Mouse (Mus musculus) kidney, adult 8-10 months (tissue): ENCODE data around the gene Stard13.

ENCODE experiments used
- DNase-seq, 2 experiments: peaks; one replicate each; pipeline ENCODE4 v3.0.0; 2022

The Stard13 gene

DNA sequence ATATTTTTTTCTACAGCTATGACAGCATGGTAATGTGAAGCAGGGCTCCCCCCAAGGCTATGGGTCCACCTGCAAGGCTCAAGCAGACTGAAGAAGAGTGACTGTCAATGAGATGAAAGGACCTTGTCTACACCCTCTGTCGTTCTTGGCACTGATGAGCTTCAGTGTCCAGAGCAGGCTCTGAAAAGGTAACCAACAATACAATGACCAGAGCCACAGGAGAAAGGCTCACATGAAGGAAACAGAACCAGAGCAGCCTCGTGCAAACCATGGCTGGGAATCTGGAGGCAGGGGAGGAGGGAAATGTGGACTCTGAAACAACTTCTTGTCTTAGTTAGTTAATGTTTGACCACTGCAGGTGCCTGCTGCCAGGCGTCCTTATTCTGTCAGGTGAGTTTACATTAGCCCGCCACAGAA lies 57.7 kb downstream of the Stard13 start:
- DNase-seq: peak; percentile 78 to 88

GRCm38 (mm10) chr5:151174485-151175460 lies 58.9 kb downstream of the Stard13 start:
- no peak for DNase-seq

GRCm38 (mm10) chr5:151173774-151174173 lies 59.9 kb downstream of the Stard13 start:
- DNase-seq: no peak

DNA sequence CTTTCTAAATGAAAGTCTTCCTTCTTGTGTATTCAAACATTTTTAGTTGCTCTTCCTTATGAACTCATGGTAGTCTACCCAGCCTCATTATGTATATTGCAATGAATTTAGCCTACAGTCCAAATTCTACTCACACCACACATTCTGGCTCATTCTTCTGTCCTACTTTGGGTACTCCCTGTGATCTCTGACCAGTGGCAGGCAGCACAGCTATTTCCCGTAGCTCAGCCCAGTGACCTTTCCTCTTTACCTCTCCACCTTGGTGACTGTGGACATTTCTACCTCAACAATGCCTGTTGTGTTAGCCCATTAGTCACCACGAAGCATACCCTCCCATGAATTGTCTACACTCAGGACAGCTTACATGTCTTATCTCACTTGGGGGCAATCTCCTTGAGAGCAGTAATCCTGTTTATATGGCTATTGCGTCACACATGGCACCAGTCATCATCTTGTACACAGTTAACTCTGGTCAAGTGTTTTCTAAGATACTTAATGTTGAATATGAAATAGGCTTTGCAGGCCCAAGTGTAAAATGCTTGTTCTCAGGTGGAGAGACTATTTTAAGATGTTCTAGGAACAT lies 63.4 kb downstream of the Stard13 start:
- DNase-seq: peak in 1 of 2 experiments; percentile 26

GRCm38 (mm10) chr5:151168191-151168590 lies 65.4 kb downstream of the Stard13 start:
- DNase-seq: no peak

- DNase-seq: no peak
These were observed 66.0 kb downstream of the Stard13 start for GRCm38 (mm10) chr5:151167641-151168040.

- peak; percentile 67 to 75 for DNase-seq
These were observed 67.4 kb downstream of the Stard13 start for GRCm38 (mm10) chr5:151166266-151166665.

- no peak for DNase-seq
These were observed 68.1 kb downstream of the Stard13 start for GRCm38 (mm10) chr5:151165381-151166016.

DNA sequence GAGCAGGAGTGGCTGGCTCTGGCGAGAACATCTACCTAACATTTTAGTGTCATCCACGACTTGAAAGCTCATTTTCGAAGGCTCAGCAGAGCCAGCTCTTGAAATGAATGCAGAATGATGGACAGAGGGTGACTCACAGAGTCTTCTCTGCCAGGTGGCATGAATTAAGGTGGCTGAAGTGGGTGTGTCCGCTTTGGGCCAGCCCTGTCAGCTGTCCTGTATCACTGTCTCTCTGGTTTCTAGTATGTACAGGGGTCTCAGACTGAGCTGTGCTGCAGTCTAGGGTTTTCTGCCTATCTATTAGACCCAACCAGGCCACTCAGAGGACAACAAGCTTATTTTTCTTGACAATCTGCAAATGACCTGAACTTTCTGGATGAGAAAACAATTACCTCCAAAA lies 68.8 kb downstream of the Stard13 start:
- no peak for DNase-seq

DNA sequence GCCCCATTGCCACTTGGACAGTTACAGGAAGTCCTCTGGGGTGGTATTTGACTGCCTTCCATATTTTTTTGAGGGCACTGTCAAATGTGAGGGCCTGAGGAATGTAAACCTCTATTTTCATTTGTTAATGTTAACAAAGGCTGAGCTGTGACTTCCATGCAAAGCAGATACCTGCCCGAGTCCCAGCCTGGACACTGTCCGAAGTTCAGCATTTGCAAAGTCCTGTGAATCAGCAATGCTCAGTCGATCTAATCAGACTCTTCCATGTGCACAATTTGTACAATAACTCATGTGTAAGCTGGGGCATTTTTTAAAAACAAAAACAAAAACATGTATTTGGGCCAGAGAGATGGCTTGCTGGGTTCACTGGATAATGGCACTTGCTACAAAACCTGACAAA lies 71.0 kb downstream of the Stard13 start:
- DNase-seq: peak; percentile 40 to 42

- DNase-seq: no peak
These were observed 78.4 kb downstream of the Stard13 start for GRCm38 (mm10) chr5:151155247-151155646.

GRCm38 (mm10) chr5:151154780-151155179 lies 78.9 kb downstream of the Stard13 start:
- no peak for DNase-seq

DNA sequence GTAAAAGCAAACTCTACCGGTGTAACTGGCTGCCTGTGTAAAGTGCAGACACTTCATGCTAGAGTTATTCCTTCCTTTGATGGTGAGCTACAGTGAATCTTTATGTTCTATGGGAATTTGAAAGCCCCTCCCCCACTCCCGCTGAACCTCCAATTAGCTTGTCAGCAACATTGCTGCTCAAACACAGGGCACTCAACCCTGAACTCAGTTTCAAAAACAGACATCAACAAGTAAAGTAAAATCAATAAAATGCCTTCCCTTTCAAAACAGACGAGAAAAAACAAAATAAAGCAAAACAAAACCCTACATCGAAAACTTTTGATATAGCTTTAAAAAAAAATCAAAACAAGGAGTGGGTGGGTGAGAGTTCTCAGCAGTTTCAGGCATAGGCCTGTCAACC lies 79.6 kb downstream of the Stard13 start:
- DNase-seq: no peak

GRCm38 (mm10) chr5:151151549-151151948 lies 82.1 kb downstream of the Stard13 start:
- no peak for DNase-seq

- no peak for DNase-seq
These were observed 84.1 kb downstream of the Stard13 start for GRCm38 (mm10) chr5:151149509-151149908.

GRCm38 (mm10) chr5:151148079-151148478 lies 85.6 kb downstream of the Stard13 start:
- no peak for DNase-seq

GRCm38 (mm10) chr5:151145807-151146206 lies 87.8 kb downstream of the Stard13 start:
- no peak for DNase-seq

DNA sequence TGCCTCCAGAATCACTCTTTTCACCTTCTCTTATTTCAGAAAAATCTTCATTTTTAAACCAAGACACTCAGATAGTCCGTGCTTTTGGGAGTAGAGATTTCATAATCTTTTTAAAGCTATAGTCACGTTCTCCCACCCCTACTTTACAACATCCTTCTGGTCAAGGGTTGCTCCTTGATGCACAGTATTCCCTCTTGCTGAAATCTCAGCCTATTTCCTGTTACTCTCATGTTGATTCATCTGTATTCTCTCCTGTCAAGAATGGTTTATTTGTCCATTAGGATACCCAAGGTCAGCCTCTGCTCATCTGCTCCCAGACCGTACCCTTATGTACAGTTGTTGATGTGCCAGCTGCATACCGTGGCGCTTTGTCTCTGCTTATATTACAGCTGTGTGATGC lies 89.7 kb downstream of the Stard13 start:
- no peak for DNase-seq

GRCm38 (mm10) chr5:151142671-151143601 lies 90.7 kb downstream of the Stard13 start:
- DNase-seq: peak in 1 of 2 experiments; percentile 16

- peak; percentile 33 to 68 for DNase-seq
These were observed 91.4 kb downstream of the Stard13 start for GRCm38 (mm10) chr5:151142241-151142640.

GRCm38 (mm10) chr5:151137901-151138300 lies 95.7 kb downstream of the Stard13 start:
- no peak for DNase-seq

DNA sequence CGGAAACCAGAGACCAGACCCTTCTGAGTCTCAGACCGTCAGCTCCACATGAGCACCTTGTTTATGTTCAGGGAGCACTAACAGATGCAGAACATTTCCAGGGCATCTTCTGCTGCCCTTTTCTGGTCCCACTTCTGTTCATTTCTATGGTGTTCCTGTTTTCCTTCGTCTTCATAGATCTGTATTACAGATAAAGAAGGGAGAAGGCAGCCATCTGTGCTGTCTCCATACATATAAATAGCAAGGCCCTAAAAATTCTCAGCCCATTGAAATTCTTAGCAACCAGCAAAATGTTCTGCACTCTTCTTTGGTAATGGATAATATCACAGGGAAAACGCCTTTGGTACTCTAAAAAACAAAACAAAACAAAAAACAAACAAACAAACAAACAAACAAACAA lies 96.3 kb downstream of the Stard13 start:
- no peak for DNase-seq
